18 mouse cellular contexts compared by ENCODE assay signal in genomic region chr4:143114232-143114979, GRCm38 (mm10).
DNase-seq lines count a peak whose midpoint lies in the region; ATAC-seq and TF ChIP-seq lines count a peak whose summit lies in the region.
"Had no signal": no experiment of that assay in that cellular context is flagged by ENCODE, and none has a peak within 500 bp of the region (broad histone marks: within the 10 kb centered on the region; RNA-seq: fewer than 3 reads in every experiment).

No protein-coding gene starts in this region.

- H3K9me3 ChIP-seq in forebrain, embryonic 15.5 days: no peaks in the 10 kb centered on the region
- no peaks in the 10 kb centered on the region for H3K9me3 ChIP-seq in forebrain, embryonic 13.5 days (replicated peaks)
- H3K9me3 ChIP-seq in hindbrain, embryonic 12.5 days (replicated peaks): no peaks in the 10 kb centered on the region
- H3K9me3 ChIP-seq in intestine, postnatal 0 days (ENCODE audit: control insufficient read depth): no peaks in the 10 kb centered on the region
- H3K9me3 ChIP-seq: heart, embryonic 10.5 days; liver, embryonic 13.5 days; lung, embryonic 15.5 days had no signal

- peaks cover 22% of the 10 kb centered on the region for H3K36me3 ChIP-seq in forebrain, embryonic 15.5 days
- peaks cover 22% of the 10 kb centered on the region for H3K36me3 ChIP-seq in forebrain, embryonic 13.5 days (ENCODE audit: poor library complexity, severe bottlenecking)
- H3K36me3 ChIP-seq in hindbrain, embryonic 12.5 days: peaks cover 19% of the 10 kb centered on the region
- peaks cover 26% of the 10 kb centered on the region for H3K36me3 ChIP-seq in intestine, postnatal 0 days (ENCODE audit: control insufficient read depth, insufficient read depth)

- H3K4me1 ChIP-seq in forebrain, embryonic 15.5 days: peaks cover 5% of the 10 kb centered on the region
- peaks cover 27% of the 10 kb centered on the region for H3K4me1 ChIP-seq in forebrain, embryonic 13.5 days
- peaks cover 10% of the 10 kb centered on the region for H3K4me1 ChIP-seq in bone marrow, adult 2 months (ENCODE audit: control insufficient read depth, insufficient read depth, low read length)
- H3K4me1 ChIP-seq in hindbrain, embryonic 12.5 days: peaks cover 13% of the 10 kb centered on the region
- no peaks in the 10 kb centered on the region for H3K4me1 ChIP-seq in intestine, postnatal 0 days (replicated peaks; ENCODE audit: control insufficient read depth, insufficient read depth, low read length)
- H3K4me1 ChIP-seq: liver, embryonic 13.5 days; lung, embryonic 15.5 days had no signal

- no peak overlapping the region for H3K4me2 ChIP-seq in forebrain, embryonic 15.5 days (replicated peaks)
- no peak overlapping the region for H3K4me2 ChIP-seq in forebrain, embryonic 13.5 days
- no peak overlapping the region for H3K4me2 ChIP-seq in hindbrain, embryonic 12.5 days (replicated peaks)
- H3K4me2 ChIP-seq in intestine, postnatal 0 days (replicated peaks; ENCODE audit: low read depth): no peak overlapping the region
- H3K4me2 ChIP-seq: liver, embryonic 13.5 days; lung, embryonic 15.5 days had no signal

- no peak overlapping the region for H3K27ac ChIP-seq in forebrain, embryonic 15.5 days (replicated peaks)
- no peak overlapping the region for H3K27ac ChIP-seq in forebrain, embryonic 13.5 days
- peak overlapping the region; percentile 6; the same call in 1 of the 2 replicates for H3K27ac ChIP-seq in bone marrow, adult 2 months (ENCODE audit: control insufficient read depth, insufficient read depth, low read depth, low read length, poor library complexity)
- no peak overlapping the region for H3K27ac ChIP-seq in hindbrain, embryonic 12.5 days
- H3K27ac ChIP-seq in intestine, postnatal 0 days (ENCODE audit: low read depth, low read length): no peak overlapping the region
- H3K27ac ChIP-seq: heart, embryonic 10.5 days; kidney, postnatal 0 days; liver, embryonic 13.5 days; lung, embryonic 15.5 days had no signal

- no peak overlapping the region for H3K4me3 ChIP-seq in forebrain, embryonic 15.5 days
- H3K4me3 ChIP-seq in forebrain, embryonic 13.5 days: no peak overlapping the region
- H3K4me3 ChIP-seq in bone marrow, adult 2 months (replicated peaks; ENCODE audit: control insufficient read depth, low read depth, low read length): no peak overlapping the region
- no peak overlapping the region for H3K4me3 ChIP-seq in hindbrain, embryonic 12.5 days
- H3K4me3 ChIP-seq in intestine, postnatal 0 days (ENCODE audit: low read depth, low read length): no peak overlapping the region
- H3K4me3 ChIP-seq: erythroblast, embryonic 14.5 days; heart, embryonic 10.5 days; liver, embryonic 13.5 days; lung, embryonic 15.5 days had no signal

- no peak for TF ChIP-seq CTCF in bone marrow, adult 2 months (IDR thresholded peaks at IDR 0.05; ENCODE audit: control insufficient read depth, insufficient read depth, low read length)
- no peak for TF ChIP-seq CTCF in intestine, postnatal 0 days (IDR thresholded peaks at IDR 0.05; ENCODE audit: low read depth)

- H3K9ac ChIP-seq in forebrain, embryonic 15.5 days (replicated peaks): no peak overlapping the region
- H3K9ac ChIP-seq in forebrain, embryonic 13.5 days: no peak overlapping the region; the same call in 1 of the 2 replicates
- no peak overlapping the region for H3K9ac ChIP-seq in hindbrain, embryonic 12.5 days
- H3K9ac ChIP-seq in intestine, postnatal 0 days (ENCODE audit: low read depth, low read length): no peak overlapping the region
- H3K9ac ChIP-seq: liver, embryonic 13.5 days; lung, embryonic 15.5 days had no signal

- H3K27me3 ChIP-seq in forebrain, embryonic 15.5 days: no peaks in the 10 kb centered on the region
- H3K27me3 ChIP-seq in forebrain, embryonic 13.5 days: no peaks in the 10 kb centered on the region
- no peaks in the 10 kb centered on the region for H3K27me3 ChIP-seq in hindbrain, embryonic 12.5 days
- H3K27me3 ChIP-seq in intestine, postnatal 0 days (replicated peaks; ENCODE audit: control insufficient read depth, insufficient read depth, low read length): no peaks in the 10 kb centered on the region
- H3K27me3 ChIP-seq: liver, embryonic 13.5 days; lung, embryonic 15.5 days had no signal

- TF ChIP-seq POLR2A in bone marrow, adult 2 months (IDR thresholded peaks at IDR 0.05; ENCODE audit: borderline replicate concordance, control insufficient read depth, low read depth, low read length): no peak

- DNase-seq in adrenal gland, postnatal 10 days: no peak
- DNase-seq in MN1 (ENCODE audit: low spot score): no peak
- DNase-seq: adrenal gland, postnatal 14 days; cerebellum, adult 18-20 months; cerebellum, postnatal 36 days; kidney, adult 11 months; liver, embryonic 13.5 days; right cerebral cortex, postnatal 14 days; thymus, postnatal 36 days had no signal

- 0 out of 2 replicates have a peak, but pooled peaks have one; percentile 31 for ATAC-seq in forebrain, embryonic 15.5 days (replicated peaks)
- ATAC-seq in forebrain, embryonic 13.5 days: no peak
- ATAC-seq in hindbrain, embryonic 12.5 days (ENCODE audit: low FRiP score): peak; percentile 36; the same call in 1 of the 2 replicates
- peak; percentile 41 for ATAC-seq in intestine, postnatal 0 days

- WGBS in forebrain, embryonic 15.5 days: 71% methylated on average over 21 of the region's 21 CpGs
- WGBS in forebrain, embryonic 13.5 days: 75% methylated on average over 21 of the region's 21 CpGs
- 66% methylated on average over 21 of the region's 21 CpGs for WGBS in bone marrow, adult 2 months
- WGBS in hindbrain, embryonic 12.5 days: 73% methylated on average over 21 of the region's 21 CpGs
- 63% methylated on average over 21 of the region's 21 CpGs for WGBS in intestine, postnatal 0 days
